Mouse (Mus musculus): Measurements from ENCODE around the gene Tmeff1. TPM values are rescaled to one million over a fixed set of nuclear protein-coding genes. Genes with fewer than 3 reads are reported as not detected.

Gene Tmeff1
- polyA plus RNA-seq, 1 experiment: 0.58 TPM

- no peak for DNase-seq (ENCODE audit: low read depth in 1 of 2, low spot score in 2 of 2)
- no peak overlapping the region for H3K4me3 ChIP-seq (ENCODE audit: extremely low read depth, insufficient read depth, insufficient read length)
- H3K4me1 ChIP-seq (ENCODE audit: control insufficient read depth, insufficient read depth, insufficient read length): no peaks in the 10 kb centered on the region
- 87% methylated on average over 6 of the region's 6 CpGs for WGBS
- no peaks in the 10 kb centered on the region for H3K36me3 ChIP-seq (ENCODE audit: control insufficient read depth, insufficient read depth, low read length)
- no peak overlapping the region for H3K27ac ChIP-seq (ENCODE audit: insufficient read depth, low read length)
- H3K27me3 ChIP-seq (ENCODE audit: control insufficient read depth, insufficient read depth, low read length): no peaks in the 10 kb centered on the region
- TF ChIP-seq POLR2A (IDR thresholded peaks at IDR 0.05; ENCODE audit: low read depth, low read length) (no peak), CTCF (IDR thresholded peaks at IDR 0.05; ENCODE audit: extremely low read depth, insufficient read depth, insufficient read length, insufficient replicate concordance) (no peak)
Measured at GRCm38 (mm10) chr4:48548393-48549045, 36.5 kb upstream of the Tmeff1 start.

DNA sequence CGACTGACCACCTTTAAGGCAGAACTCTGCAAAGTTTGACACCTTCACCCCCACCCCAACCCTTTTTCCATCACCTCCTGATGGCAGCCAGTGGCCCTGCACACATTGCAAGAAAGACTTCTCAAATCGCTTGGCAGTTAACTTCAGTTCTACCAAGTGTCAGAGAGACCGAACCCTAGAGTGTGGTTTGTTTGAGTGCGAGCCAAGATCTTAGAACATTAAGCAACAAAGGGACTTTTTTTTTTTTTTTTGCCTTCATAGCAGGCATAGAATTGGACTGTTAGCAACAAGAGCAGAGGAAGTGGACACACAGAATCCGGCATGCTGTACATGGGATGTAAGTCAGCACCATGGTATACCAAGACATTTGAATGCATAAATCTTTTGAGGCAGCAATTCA lies 35.3 kb upstream of the Tmeff1 start:
- DNase-seq (ENCODE audit: low read depth in 1 of 2, low spot score in 2 of 2): no peak
- H3K4me1 ChIP-seq (ENCODE audit: control insufficient read depth, insufficient read depth, insufficient read length): peaks cover 3% of the 10 kb centered on the region; the same call in 1 of the 2 replicates
- H3K36me3 ChIP-seq (ENCODE audit: control insufficient read depth, insufficient read depth, low read length): no peaks in the 10 kb centered on the region
- TF ChIP-seq CTCF (IDR thresholded peaks at IDR 0.05; ENCODE audit: extremely low read depth, insufficient read depth, insufficient read length, insufficient replicate concordance) (no peak), POLR2A (IDR thresholded peaks at IDR 0.05; ENCODE audit: low read depth, low read length) (no peak)
- H3K27ac ChIP-seq (ENCODE audit: insufficient read depth, low read length): no peak overlapping the region
- H3K27me3 ChIP-seq (ENCODE audit: control insufficient read depth, insufficient read depth, low read length): no peaks in the 10 kb centered on the region
- no peak overlapping the region for H3K4me3 ChIP-seq (ENCODE audit: extremely low read depth, insufficient read depth, insufficient read length)
- WGBS: 46% methylated on average over 5 of the region's 5 CpGs

DNA sequence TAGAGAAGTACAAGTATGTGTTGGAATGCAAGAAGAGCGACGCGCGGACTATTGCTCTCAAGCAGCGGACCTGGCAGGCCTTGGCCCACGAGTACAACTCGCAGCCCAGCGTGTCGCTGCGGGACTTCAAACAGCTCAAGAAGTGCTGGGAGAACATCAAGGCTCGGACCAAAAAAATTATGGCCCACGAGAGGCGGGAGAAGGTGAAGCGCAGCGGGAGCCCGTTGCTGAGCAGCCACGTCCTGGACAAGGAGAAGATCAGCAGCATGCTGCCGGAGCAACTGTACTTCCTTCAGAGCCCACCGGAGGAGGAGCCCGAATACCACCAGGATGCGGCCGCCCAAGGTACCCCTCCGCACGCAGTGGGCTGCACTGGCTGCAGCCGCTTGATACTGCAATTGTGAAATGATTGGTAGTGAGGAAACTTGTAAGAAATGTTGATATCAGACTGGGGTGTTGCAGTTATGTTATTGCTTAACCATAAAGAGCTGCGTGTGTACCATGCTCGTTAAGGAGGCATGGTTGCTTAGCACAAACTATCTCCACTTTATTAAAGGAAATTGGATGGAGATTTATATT lies 32.4 kb upstream of the Tmeff1 start:
- Histone ChIP-seq H3K27ac (ENCODE audit: insufficient read depth, low read length) (no peak overlapping the region), H3K4me3 (ENCODE audit: extremely low read depth, insufficient read depth, insufficient read length) (no peak overlapping the region)
- WGBS: 94% methylated on average over 27 of the region's 27 CpGs

DNA sequence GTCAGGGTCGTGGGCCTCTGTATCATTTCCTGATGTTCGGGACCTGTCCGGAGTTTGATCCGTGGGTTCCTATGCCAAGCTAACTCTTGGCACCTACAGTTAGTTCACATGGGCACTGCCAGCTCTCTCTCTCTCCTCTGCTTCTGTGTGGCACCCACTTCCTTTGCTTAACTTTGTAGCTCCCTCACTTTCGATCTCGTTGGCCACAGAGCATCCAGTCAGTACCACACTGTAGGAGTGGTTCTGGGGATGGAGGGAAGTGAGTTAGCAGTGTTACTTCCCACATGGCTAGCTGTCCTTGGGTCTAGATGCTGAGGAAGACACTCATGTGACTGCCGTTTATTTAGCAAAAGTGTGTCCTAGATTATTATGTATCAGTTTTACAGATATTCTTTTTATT lies 30.8 kb upstream of the Tmeff1 start:
- no peak overlapping the region for H3K4me3 ChIP-seq (ENCODE audit: extremely low read depth, insufficient read depth, insufficient read length)
- 28% methylated on average over 7 of the region's 7 CpGs for WGBS

More for the DNA sequence above, 32.4 kb upstream of the Tmeff1 start:
- no peaks in the 10 kb centered on the region for H3K36me3 ChIP-seq (ENCODE audit: control insufficient read depth, insufficient read depth, low read length)
- TF ChIP-seq CTCF (IDR thresholded peaks at IDR 0.05; ENCODE audit: extremely low read depth, insufficient read depth, insufficient read length, insufficient replicate concordance) (no peak), POLR2A (IDR thresholded peaks at IDR 0.05; ENCODE audit: low read depth, low read length) (no peak)
- no peaks in the 10 kb centered on the region for H3K27me3 ChIP-seq (ENCODE audit: control insufficient read depth, insufficient read depth, low read length)
- DNase-seq (ENCODE audit: low read depth in 1 of 2, low spot score in 2 of 2): no peak
- peaks cover 3% of the 10 kb centered on the region; the same call in 1 of the 2 replicates for H3K4me1 ChIP-seq (ENCODE audit: control insufficient read depth, insufficient read depth, insufficient read length)

DNA sequence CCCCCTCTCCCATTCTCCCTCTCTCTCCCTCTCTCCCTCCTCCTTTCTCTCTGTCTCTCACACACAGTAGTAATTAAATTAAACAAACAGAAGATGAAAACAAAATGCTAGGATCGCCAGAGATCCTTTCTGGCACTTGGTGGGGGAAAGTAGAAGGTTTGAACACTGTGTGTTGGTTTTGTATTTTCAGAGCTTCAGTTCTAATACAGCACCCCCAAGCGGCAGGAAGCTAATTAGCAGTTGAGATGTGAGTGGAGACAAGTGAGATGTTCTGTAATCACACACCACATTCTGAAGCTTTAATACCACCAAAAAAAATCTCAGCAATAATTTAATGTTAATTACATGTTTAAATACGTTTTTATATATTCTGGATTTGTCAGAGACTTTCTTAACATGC lies 29.2 kb upstream of the Tmeff1 start:
- 21% methylated on average over 3 of the region's 3 CpGs for WGBS
- Histone ChIP-seq H3K4me3 (ENCODE audit: extremely low read depth, insufficient read depth, insufficient read length) (no peak overlapping the region), H3K4me1 (ENCODE audit: control insufficient read depth, insufficient read depth, insufficient read length) (peaks cover 3% of the 10 kb centered on the region; the same call in 1 of the 2 replicates), H3K36me3 (ENCODE audit: control insufficient read depth, insufficient read depth, low read length) (no peaks in the 10 kb centered on the region), H3K27ac (ENCODE audit: insufficient read depth, low read length) (no peak overlapping the region), H3K27me3 (ENCODE audit: control insufficient read depth, insufficient read depth, low read length) (no peaks in the 10 kb centered on the region)
- TF ChIP-seq POLR2A (IDR thresholded peaks at IDR 0.05; ENCODE audit: low read depth, low read length) (no peak), CTCF (IDR thresholded peaks at IDR 0.05; ENCODE audit: extremely low read depth, insufficient read depth, insufficient read length, insufficient replicate concordance) (no peak)
- peak in 1 of 2 experiments; percentile 16 for DNase-seq (ENCODE audit: low read depth in 1 of 2, low spot score in 2 of 2)

More for the DNA sequence above, 30.8 kb upstream of the Tmeff1 start:
- H3K4me1 ChIP-seq (ENCODE audit: control insufficient read depth, insufficient read depth, insufficient read length): peaks cover 3% of the 10 kb centered on the region; the same call in 1 of the 2 replicates
- TF ChIP-seq POLR2A (IDR thresholded peaks at IDR 0.05; ENCODE audit: low read depth, low read length) (no peak), CTCF (IDR thresholded peaks at IDR 0.05; ENCODE audit: extremely low read depth, insufficient read depth, insufficient read length, insufficient replicate concordance) (no peak)
- H3K36me3 ChIP-seq (ENCODE audit: control insufficient read depth, insufficient read depth, low read length): no peaks in the 10 kb centered on the region
- no peak overlapping the region for H3K27ac ChIP-seq (ENCODE audit: insufficient read depth, low read length)
- DNase-seq (ENCODE audit: low read depth in 1 of 2, low spot score in 2 of 2): no peak
- H3K27me3 ChIP-seq (ENCODE audit: control insufficient read depth, insufficient read depth, low read length): no peaks in the 10 kb centered on the region

GRCm38 (mm10) chr4:48559652-48560051 lies 25.3 kb upstream of the Tmeff1 start:
- WGBS: 94% methylated on average over 14 of the region's 14 CpGs
- H3K4me1 ChIP-seq (ENCODE audit: control insufficient read depth, insufficient read depth, insufficient read length): no peaks in the 10 kb centered on the region
- no peak for TF ChIP-seq POLR2A (IDR thresholded peaks at IDR 0.05; ENCODE audit: low read depth, low read length)

GRCm38 (mm10) chr4:48561824-48562223 lies 23.1 kb upstream of the Tmeff1 start:
- H3K27ac ChIP-seq (ENCODE audit: insufficient read depth, low read length): no peak overlapping the region
- H3K4me1 ChIP-seq (ENCODE audit: control insufficient read depth, insufficient read depth, insufficient read length): no peaks in the 10 kb centered on the region
- no peaks in the 10 kb centered on the region for H3K36me3 ChIP-seq (ENCODE audit: control insufficient read depth, insufficient read depth, low read length)
- DNase-seq (ENCODE audit: low read depth in 1 of 2, low spot score in 2 of 2): no peak
- H3K27me3 ChIP-seq (ENCODE audit: control insufficient read depth, insufficient read depth, low read length): no peaks in the 10 kb centered on the region
- WGBS: 94% methylated on average over 8 of the region's 8 CpGs
- H3K4me3 ChIP-seq (ENCODE audit: extremely low read depth, insufficient read depth, insufficient read length): no peak overlapping the region
- no peak for TF ChIP-seq CTCF (IDR thresholded peaks at IDR 0.05; ENCODE audit: extremely low read depth, insufficient read depth, insufficient read length, insufficient replicate concordance)
- TF ChIP-seq POLR2A (IDR thresholded peaks at IDR 0.05; ENCODE audit: low read depth, low read length): no peak

More at GRCm38 (mm10) chr4:48559652-48560051, 25.3 kb upstream of the Tmeff1 start:
- Histone ChIP-seq H3K27ac (ENCODE audit: insufficient read depth, low read length) (no peak overlapping the region), H3K27me3 (ENCODE audit: control insufficient read depth, insufficient read depth, low read length) (no peaks in the 10 kb centered on the region), H3K36me3 (ENCODE audit: control insufficient read depth, insufficient read depth, low read length) (no peaks in the 10 kb centered on the region), H3K4me3 (ENCODE audit: extremely low read depth, insufficient read depth, insufficient read length) (no peak overlapping the region)
- DNase-seq (ENCODE audit: low read depth in 1 of 2, low spot score in 2 of 2): no peak
